Mouse (Mus musculus) cerebellum, adult 8-10 months (tissue): ENCODE data around the gene Rgma.
A peak's percentile ranks its signal among the peaks of the same experiment; 100 is the strongest.

ENCODE experiments used
- DNase-seq: peaks from one replicate; pipeline ENCODE4 v3.0.0; 2022

Gene Rgma

DNA sequence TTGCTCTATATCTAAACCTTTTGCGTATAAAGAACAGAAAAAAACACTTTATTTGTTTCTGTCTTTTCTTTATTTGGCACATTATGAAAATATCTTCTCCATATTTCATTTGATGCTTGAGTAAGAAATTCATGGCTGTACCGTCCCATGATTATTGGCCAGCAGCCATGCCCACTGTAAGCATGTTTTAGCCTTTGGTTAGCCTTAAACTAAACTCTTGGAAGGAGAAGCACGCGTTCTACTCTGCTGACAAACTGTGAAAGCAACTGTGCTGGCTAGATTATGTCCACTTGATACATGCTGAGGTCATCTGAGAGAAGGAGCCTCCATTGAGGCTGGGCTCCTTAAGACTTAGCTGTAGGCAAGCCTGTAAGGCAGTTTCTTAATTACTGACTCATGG is 66.9 kb downstream of the Rgma start:
- DNase-seq = no peak

DNA sequence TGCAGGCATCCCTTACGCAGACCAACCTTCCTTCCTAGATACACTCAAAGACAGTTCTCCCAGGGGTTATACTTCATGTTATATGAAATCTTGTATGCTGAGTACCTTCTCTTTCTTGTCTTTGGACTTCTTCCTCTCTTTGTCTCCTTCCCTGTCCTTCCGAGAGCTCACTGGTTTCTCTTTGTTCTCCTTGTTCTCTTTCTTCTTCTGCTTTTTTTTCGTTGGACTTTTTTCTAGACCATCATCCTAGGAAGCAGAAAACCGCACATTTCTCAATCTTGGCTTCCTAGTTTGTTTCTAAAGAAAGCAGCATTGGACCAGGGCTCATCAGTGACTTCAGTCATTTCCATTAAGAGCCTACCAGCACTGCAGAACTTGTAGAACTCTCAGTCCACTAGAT is 76.3 kb downstream of the Rgma start:
- DNase-seq = no peak

GRCm38 (mm10) chr7:73452187-73452808 is 77.0 kb downstream of the Rgma start:
- no peak for DNase-seq

GRCm38 (mm10) chr7:73454113-73454512 is 78.8 kb downstream of the Rgma start:
- peak; percentile 25 for DNase-seq

DNA sequence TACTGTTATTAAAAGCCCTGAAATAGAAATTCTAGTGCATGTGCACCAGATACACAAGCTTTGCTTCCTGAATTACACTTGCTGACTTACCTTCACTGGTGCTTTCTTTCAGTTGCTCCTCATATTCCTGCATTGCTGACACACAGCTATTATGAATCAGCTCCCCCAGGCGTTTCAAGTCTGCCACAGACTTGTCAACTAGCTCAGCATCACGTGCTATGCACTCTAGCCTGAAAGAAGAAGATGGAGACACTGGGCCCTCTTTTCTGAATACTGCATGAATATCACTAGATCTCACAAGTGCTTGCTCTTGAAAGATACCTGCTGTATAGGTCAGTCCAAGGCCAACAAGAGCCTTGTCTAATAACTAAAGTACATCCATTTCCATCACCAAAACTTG is 88.2 kb downstream of the Rgma start:
- no peak for DNase-seq

GRCm38 (mm10) chr7:73467741-73468140 is 92.4 kb downstream of the Rgma start:
- no peak for DNase-seq
